Mouse (Mus musculus) ES-E14 (cell line): Measurements from ENCODE around the gene Spryd4.
A peak's percentile ranks its signal among the peaks of the same experiment; 100 is the strongest.

Source experiments
- CHD2 ChIP-seq: IDR thresholded peaks from 2 replicates; pipeline ENCODE4 v1.6.1; 2014; ENCODE audit warnings: mild to moderate bottlenecking, low read depth, low read length, inconsistent platforms
- HCFC1 ChIP-seq: IDR thresholded peaks from 2 replicates; pipeline ENCODE4 v1.6.1; 2012; ENCODE audit warnings: low read length, inconsistent platforms, borderline replicate concordance; ENCODE audit not compliant: insufficient read depth
- MAFK ChIP-seq: IDR thresholded peaks from 2 replicates; pipeline ENCODE4 v1.6.1; 2014; ENCODE audit warnings: mild to moderate bottlenecking, low read depth, low read length, inconsistent platforms; ENCODE audit not compliant: insufficient read depth
- ZNF384 ChIP-seq: IDR thresholded peaks from 2 replicates; pipeline ENCODE4 v1.6.1; 2012; ENCODE audit warnings: low read depth, low read length, inconsistent platforms

DNA sequence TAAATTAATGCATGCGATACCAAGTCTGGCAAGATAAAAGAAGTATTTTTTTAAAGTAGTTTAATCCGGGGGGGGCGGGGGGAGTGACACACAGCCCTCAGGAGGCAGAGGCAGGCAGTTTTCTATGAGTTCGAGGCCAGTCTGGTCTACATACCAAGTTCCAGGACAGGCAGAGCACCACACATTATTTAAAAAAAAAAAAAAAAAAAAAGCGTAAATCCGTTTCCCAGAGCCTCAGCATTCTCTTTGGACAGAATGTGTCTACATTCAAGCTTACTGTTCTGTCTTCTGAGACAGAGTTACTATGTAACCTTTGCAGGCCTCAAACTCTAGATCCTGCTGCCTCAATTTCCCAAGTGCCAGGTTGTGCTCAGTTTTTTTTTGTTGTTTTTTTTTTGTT is 541 bp upstream of the Spryd4 start:
- TF ChIP-seq ZNF384 (peak; percentile 71; the same call in 1 of the 2 replicates), CHD2 (no peak), HCFC1 (no peak), MAFK (no peak)
